Mouse (Mus musculus) adrenal gland (tissue): Measurements from ENCODE around the gene Cacng5.

Source experiments
- intact Hi-C: fragments of 180-260 bp; cut with DNase I; formaldehyde crosslinking; loops from one replicate; pipeline ENCODE4 v1.15.1; 2025
- long read RNA-seq, 2 experiments: library from polyadenylated mRNA; unstranded; transcript quantifications; one replicate each; pipeline ENCODE4 v2.0.0; 2020; ENCODE audit warnings: borderline replicate concordance in 1 of 2; ENCODE audit not compliant: insufficient replicate concordance in 1 of 2

The Cacng5 gene
- long read RNA-seq, experiment 1, result 0 reads
- long read RNA-seq, experiment 2, result 0 reads

DNA sequence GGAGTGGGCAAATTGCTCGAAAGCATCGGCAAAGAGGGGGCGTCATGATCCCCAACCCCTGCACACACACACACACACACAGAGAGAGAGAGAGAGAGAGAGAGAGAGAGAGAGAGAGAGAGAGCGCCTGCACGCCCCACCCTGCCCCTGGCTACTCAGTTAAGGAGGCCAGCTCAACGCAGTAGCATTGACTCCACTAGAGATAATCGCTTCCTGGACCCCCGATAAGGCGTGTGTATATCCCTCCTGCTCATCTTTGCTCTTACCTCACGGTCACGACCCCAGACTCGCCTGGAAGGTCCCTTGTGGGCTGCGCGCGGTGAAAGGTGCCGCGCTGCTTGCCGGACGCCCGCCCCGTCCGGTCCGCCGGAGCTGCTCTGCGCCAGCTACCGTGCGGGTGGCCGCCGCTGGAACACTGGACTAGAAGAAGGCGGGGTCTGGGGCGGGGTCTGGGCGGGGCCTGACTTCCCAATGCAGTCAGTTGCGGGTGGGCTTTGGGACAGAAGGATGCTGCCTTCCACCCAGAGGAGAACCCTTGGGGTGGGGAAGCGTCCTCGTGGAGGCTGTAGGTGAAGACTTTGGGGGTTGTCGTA is at the start of gene Cacng5:
Gene Cacng5 (minus strand): TSS at position 422 of the 593 bp plus-strand sequence.
- intact Hi-C loops, result no loop called here

DNA sequence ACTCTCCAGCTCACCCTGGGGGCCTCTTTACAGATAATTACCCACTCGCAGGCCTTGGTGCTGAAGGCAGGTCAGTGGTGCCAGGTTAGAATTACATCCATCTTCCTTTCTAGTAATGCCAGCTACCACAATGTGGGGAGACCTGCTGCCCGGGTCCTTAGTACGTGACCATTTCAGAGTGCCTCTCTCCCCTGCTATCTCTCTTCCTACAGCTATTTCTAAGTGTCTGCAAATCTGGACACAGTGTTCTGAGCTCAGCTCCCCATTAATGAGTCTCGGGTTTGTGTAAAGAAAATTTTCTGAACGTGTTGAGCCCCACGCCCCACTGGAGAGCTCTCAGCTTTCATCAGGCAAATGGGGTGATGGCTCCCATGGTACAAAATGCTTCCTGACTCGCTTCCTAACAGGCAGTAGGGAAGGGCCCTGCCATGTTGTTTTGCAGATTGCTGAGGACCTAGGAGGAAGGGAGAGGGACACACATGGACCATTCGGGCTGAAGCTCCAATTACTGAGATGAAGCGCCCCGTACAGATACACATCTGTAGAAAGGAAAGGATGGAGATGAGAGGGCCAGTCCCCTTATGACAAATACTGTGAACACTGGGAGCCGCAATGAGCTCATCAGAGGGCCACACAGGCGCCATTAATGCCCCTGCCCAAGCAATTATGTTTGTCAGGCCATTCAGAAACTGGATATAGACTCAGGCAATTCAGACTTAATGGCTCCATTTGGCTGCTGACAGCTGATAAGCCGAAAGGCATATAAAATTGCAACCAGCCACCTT is 42.9 kb upstream of the Cacng5 start:
- intact Hi-C loops, result no loop called here

DNA sequence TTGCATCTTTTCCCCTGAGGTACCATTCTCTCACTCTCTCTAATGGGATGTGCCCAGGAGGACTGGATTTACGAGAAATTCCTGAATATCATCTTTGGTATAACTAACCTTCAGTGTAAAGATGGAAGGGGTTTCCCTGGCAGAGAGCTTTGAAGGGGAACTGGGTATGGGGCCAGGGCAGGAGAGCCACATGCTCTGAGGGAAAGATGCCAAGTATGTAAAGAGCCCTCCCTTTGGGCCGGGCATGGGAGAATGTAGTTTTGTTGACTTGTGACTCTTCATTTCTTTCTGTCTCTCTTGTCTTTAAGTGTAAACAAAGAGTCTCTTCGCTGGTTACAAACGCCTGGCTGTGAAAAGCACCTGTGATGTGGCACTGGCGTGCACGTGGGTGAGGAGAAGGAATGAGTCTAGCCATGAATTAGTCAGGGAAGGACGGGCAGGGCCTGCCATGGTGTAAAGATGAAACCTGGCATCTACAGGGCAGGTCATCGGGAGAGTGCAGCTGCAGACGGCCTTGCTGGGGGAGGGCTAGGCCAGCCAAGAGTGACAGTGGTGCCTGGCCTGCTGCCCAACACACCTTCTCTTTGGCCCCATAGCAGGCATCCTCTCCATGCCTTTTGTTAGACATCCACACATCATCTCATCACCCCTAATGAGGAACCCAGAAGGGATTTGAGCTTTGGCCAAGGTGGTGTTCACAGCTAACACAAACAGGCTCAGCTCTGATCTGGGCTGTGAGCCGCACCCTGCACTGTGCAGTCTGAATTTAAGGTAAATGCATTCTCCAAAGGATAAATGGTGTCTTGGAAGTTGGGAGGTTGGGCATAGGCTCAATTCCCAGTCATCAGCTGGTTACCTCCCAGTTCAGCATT is 40.6 kb upstream of the Cacng5 start:
- intact Hi-C loops, result no loop called here

DNA sequence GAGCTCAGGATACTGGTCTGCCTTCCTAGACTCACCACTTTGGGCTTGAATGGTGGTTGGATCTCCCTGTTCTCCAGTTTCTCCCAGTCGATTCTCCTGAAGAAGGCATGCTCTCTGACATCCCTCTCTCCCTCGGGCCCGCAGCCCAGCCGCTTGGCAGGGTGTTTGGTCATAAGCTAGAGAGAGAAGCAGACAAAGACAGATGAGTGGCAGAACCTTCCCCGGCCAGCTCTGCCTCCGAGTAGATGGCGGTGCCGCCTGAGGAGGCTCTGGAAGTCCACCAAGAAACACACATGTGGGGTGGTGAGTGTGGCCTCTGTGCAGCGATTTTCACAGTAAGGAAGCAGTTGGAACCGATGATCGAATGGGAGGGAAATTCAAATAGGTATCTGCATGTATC is 36.6 kb upstream of the Cacng5 start:
- intact Hi-C loops, result no loop called here

DNA sequence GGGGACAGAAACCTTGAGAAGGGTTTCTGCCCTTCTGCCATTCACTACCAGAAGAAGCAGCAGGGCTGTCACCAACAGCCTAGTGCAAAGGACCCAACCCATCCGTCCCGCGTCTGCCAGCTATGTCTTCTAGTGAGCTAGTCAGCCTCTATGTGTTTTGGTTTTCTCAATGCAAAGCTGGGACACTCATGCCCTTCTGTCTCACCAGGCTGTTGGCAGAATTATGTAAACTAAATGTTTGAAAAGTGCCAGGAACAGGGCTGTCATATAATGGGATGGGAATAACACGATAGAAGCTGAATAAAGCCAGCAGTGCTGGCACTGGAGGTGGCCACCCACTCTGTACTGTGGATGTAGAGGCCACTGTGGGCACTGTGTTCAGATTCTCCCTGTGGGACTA is 35.8 kb upstream of the Cacng5 start:
- intact Hi-C loops, result no loop called here

DNA sequence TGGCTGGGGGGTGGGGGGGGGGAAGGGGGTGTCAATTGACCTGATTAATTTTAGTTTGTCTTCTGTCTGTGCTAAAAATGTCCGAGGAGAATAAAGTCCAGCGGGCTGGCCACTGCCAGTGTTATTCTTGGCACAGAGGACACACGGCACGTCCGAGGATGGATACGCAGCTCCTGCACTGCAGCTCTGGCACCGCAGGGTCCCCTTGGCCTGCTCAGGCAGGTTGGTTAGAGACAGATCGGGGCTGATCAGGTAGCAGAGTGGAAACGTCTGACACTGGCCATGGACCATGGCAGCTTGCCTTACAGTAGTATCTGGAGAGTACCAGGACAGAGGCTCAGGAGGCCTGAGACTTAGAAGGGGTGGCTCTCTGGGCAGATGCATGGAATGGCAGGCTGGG is 35.4 kb upstream of the Cacng5 start:
- intact Hi-C loops, result no loop called here

DNA sequence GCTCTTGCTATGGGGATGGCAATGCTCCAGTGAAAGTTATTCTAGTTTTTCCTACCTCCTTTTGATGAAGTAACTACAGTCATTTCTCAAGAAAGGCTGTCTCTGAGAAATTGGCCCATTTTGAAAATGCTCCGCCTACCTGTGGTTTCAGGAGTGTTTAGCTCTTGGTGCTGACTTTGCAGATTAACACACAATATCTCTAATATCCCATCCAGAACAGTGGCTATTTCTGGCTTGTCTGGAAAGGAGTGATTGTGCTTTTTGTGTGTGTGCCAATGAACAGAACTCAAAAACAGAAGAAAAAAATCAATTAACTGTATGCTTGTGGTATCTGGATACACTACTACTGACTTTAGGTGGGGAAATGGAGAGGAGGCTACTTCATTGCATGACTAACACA is 33.1 kb upstream of the Cacng5 start:
- intact Hi-C loops, result no loop called here

DNA sequence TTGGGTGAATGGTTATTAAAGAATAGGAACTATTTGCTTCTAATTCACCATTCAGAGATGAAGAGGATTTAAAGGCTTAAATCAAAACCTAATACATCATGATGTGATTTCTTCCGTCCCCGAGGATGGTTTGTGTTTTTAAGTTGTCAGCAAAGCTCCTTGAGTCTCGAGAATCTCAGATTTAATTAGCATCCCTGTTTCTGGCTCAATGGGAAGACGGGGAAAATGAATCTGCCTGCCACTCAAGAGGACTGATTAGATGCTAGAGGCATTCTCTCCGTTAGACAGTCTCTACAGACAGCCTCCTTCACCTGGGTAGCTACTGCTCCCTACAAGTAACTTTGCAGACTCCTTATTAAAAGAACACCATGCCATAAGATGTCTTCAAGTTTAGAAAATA is 32.0 kb upstream of the Cacng5 start:
- intact Hi-C loops, result no loop called here

DNA sequence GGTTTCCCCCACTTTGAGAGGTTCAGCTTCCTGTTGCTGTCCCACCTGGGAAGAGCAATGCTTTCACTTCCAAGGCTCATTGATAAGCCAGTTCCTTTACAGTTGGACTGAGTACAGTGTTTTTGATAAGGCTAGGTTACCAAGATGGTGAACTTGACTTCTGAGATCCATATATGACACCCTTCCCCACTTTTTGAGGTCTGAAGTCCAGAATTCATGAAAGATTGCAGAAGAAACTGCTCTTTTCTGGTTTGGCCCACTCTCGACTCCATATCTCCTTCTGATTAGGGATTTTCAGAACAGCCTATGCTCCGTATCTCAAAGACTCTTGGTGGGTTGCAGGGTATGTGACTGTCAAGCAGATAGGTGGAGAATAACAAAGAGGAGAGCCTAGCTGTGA is 22.1 kb upstream of the Cacng5 start:
- intact Hi-C loops, result no loop called here

DNA sequence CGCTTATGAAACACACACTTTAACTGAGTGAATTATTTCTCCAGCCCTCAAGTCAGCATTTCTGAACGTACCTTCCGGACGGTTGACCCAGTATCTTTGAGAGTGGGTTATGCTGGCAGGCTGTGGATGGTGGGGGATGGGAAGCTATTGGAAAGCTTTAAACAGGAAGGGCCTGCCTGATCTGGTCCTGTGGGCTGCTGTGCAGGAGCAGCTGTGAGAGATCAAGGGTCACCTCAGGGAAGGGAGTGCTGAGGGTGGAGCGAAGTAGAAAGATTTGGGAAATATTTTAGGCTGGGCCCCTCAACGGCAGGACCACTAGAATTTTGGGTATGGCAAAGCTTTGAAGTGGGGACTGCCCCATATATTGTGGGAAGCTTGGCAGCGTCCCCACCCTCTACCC is 16.9 kb upstream of the Cacng5 start:
- intact Hi-C loops, result no loop called here

DNA sequence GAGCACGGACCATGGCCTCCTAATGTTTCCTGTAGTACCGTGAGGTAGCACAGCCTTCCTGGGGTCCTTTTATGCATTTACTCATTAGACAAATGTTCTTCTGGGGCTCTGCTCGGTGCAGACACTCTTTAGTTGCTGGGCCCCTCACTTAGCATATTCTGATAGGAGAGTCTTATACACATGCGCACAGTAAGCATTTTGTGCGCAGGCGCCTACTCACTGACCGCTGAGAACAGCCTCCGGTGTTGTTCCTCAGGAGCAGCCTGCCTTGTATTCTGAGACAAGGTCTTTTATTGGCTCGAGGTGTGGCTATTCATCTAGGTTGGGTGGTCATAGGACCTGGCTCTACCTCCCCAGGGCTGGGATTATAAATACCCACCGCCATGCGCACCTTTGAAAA is 16.4 kb upstream of the Cacng5 start:
- intact Hi-C loops, result no loop called here

DNA sequence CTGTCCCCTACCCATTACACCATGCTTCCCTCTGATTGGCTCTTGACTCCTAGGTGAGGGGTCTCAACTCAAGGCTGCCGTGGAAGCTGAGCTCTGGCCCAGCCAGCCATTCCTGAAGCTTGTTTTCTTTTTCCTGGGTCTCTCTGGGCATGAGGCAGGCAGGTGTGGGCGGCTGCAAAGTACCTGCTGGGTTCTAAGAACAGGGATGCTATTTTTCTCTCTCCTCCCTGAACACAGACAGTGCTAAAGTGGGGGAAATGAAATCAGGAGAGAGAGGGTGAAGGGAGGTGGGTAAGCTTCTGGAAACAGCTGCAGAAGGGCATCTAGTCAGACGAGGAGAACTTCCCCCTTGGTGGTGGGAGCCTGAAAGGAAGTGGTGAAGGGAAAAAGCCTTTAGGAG is 14.9 kb upstream of the Cacng5 start:
- intact Hi-C loops, result no loop called here

DNA sequence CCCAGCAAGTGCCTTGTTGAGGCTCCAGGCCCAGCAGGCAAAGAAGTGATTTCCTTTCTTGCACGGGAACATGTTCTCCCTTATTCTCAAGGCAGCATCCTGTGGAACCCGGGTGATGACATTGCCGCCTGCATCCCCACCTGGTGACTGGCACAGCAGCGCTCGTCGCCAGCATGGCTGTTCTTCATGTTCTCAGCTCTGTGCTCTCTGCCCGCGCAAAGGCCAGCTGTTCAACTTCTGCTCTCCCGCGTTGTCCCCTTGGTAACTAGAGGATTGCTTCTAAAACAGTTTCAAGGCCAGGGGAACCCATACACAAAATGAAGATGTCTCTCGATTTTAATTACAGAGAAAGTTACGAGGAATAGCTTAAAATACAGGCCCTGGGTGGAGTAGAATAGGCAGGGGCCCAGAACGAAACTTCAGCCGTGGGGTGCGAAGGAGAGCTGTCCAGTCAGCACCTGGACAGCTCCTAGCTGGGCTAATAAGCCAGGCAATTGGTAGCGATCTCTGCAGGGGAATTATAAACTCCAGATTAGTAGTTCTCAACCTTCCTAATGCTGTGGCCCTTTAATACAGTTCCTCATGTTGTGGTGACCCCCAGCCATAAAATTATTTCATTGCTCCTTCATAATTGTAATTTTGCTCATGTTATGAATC is 5.1 kb upstream of the Cacng5 start:
- intact Hi-C loops, result no loop called here

DNA sequence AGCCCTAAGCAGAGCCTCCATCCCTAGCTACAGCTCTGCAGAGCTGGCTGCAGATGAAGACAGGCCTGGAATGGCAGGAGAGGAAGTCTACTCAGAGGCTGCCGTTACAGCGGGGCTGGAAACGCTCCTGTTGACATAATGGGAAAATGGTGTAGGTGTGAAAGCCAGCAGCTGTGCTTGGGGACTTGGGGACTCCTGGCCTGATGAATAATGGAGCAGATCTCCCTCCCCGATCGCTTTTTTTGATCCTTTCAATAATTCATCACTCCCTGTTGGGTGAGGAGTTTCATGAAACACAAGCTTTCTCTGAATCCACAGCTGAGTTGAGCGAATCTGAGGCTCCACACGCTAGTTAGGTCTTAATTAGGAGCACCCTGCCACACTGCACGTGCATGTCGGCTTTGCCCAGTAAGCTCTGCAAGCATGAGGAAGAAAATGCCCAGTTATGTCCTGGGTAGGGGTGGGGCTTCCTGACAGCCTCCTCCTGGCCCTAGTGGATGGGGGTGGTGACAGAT is 2.9 kb upstream of the Cacng5 start:
- intact Hi-C loops, result no loop called here

DNA sequence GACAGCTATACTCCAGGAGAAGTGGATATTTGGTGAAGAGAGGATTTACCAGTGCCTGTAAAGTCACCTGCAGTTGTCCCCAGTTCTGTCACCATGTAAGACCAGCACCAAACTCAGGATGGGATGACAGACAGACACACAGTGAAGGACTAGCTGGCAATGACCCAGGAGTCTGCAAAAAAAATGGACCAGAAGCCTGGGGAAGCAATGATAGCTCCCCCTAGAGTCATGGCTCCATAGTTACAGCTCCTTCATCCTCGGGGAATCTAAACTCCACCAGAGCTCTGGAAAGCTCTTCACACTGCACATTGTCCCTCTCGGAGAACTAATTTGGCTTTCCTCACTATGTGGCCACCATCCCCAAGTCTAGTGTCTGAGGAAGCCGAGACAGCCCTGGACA is 1.5 kb downstream of the Cacng5 start:
- intact Hi-C loops, result no loop called here

DNA sequence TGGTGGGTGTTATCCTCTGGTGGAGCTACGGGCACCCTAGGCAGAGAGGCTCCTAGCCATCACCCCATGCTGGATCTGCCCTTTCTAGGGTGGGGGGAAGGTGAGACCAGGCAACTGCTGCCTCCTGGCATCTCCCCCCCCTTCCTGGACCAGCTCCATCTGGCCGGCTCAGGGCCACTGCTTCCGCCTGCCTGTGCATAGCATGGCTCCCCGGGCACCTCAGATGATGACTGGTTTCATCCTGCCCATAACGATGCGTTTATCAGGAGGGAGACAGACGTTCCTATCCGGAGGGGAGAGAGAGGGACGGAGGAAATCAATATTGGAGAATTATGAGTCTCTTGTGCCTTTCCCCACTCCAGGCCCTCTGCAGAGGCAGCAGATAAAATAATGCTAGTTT is 9.5 kb downstream of the Cacng5 start:
- intact Hi-C loops, result no loop called here

DNA sequence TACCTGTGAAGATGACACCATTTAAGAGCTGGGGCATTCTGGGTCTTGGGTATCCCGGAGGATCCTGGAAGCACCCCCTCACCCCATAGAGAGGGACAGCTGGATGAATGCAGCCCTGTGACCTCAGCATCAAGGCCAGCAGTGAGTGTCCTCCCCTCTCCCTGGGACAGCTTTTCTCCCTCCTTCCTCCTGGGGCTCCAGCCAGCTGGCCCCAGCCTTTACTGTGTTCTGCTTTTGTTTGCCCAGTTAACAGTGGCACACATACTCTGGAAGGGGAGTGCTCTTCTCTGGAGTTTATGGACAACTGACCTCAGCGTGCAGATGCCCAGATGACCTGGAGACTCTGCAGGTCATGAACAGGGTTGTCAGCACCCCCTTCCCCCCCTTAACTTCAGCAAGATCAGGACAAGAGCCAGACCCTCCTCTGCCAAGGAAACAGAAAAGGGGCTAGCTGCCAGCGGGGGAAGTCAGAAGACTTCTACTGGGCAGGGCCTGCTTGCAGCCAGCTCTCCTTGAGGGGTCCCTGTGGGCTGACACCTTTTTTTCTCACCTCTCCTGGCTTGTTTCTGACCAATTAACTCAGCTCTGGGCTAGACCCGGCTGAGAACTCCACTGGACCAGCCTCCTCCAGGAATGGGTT is 10.8 kb downstream of the Cacng5 start:
- intact Hi-C loops, result loop anchor here (2.0 kb wide), 1 partner anchor 75 kb away; no protein-coding TSS in a partner anchor

DNA sequence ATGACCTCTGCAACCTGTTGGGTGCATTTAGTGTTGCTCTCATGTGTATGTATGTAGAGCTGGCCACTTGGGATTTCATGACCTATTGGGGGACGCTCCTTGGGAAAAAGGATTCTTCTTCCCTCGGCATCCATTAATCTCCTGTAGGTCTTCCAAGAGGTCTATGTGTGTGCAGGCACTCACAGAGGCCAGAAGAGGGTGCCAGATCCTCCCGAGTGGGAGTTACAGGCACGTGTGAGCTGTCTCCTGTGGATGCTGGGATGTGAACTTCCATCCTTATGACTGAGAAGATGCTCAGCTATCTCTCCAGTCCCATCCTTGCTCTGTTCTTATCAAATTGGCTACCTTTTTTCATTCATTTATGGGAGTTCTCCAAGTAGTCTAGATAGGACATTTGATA is 14.4 kb downstream of the Cacng5 start:
- intact Hi-C loops, result no loop called here

DNA sequence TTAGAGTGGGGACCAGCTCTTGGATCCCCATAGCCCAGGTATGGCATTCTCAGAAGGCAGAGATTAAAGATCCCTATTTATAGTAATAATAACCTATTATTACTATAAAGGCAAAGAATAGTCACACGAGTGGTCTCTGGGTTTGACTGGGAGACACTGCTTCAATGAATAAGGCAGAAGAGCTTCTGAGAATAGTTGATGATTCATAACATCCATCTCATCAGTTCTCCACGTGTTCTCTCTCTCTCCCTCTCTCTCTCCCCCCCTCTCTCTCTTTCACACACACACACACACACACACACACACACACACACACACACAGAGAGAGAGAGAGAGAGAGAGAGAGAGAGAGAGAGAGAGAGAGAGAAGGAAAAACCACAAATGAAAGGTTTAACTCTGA is 16.2 kb downstream of the Cacng5 start:
- intact Hi-C loops, result no loop called here

DNA sequence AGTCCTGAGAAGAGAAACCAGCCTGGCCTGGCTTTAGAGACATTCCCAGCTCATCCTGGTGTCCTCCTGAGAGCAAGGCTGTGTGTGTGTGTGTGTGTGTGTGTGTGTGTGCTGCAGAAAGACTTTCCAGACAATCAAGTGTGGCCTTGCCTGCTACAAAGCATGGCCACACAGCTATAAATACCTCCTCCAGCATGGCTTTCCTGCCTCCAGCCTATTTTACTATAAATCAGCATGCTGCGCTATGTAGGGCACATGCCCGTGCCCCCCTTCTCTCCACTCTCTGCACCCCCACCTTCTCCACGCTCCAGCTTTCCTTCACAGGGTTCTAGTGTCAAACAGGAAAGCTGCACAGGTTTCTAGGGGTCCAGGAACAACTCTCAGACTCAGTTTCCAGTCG is 19.2 kb downstream of the Cacng5 start:
- intact Hi-C loops, result no loop called here

DNA sequence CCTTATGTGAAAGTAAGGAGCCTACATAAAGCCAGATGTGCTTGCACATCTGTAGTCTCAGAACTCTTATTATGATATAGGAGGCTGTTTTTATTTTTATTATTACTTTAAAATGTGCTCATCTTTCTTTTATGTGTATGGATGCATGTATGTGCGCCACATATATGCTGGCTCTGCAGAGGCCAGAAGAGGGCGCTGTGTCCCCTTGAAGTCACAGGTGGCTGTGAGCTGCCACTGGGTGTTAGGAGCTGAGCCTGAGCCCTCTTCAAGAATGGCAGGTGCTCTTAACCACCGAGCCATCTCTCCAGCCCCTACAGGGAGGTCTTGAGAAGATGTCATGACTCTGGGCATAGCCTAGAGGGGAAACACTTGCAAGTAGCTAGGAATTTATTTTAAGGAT is 23.5 kb downstream of the Cacng5 start:
- intact Hi-C loops, result no loop called here
